Mouse (Mus musculus): Measurements from ENCODE around the gene Ophn1. TPM values are rescaled to one million over a fixed set of nuclear protein-coding genes. Genes with fewer than 3 reads are reported as not detected.

Gene Ophn1
- polyA plus RNA-seq, 1 experiment from 2014 or later, result 16.0 TPM

- 73% methylated on average over 2 of the region's 2 CpGs for WGBS
- no peak for ATAC-seq (ENCODE audit: low FRiP score, low TSS enrichment)
- H3K4me2 ChIP-seq (replicated peaks; ENCODE audit: low read depth, low read length), result no peak overlapping the region
Measured at GRCm38 (mm10) chrX:98881983-98882382, 8.8 kb downstream of the Ophn1 start.

GRCm38 (mm10) chrX:98881085-98881484, 9.7 kb downstream of the Ophn1 start:
- H3K9ac ChIP-seq (replicated peaks; ENCODE audit: low read length), result no peak overlapping the region
- H3K4me1 ChIP-seq (ENCODE audit: insufficient read depth, low read length), result no peaks in the 10 kb centered on the region
- H3K36me3 ChIP-seq (ENCODE audit: insufficient read depth, low read length), result no peaks in the 10 kb centered on the region
- H3K4me2 ChIP-seq (replicated peaks; ENCODE audit: low read depth, low read length), result no peak overlapping the region
- no peak for ATAC-seq (ENCODE audit: low FRiP score, low TSS enrichment)
- peaks cover 15% of the 10 kb centered on the region; the same call in 1 of the 2 replicates for H3K27me3 ChIP-seq (ENCODE audit: insufficient read depth, low read length)
- H3K9me3 ChIP-seq (ENCODE audit: low read length), result no peaks in the 10 kb centered on the region
- no peak overlapping the region for H3K4me3 ChIP-seq (ENCODE audit: low read length)
- no peak overlapping the region for H3K27ac ChIP-seq (ENCODE audit: low read length)
- WGBS, result 87% methylated on average over 2 of the region's 2 CpGs

More at GRCm38 (mm10) chrX:98881983-98882382, 8.8 kb downstream of the Ophn1 start:
- H3K9ac ChIP-seq (replicated peaks; ENCODE audit: low read length), result no peak overlapping the region
- H3K9me3 ChIP-seq (ENCODE audit: low read length), result no peaks in the 10 kb centered on the region
- H3K27ac ChIP-seq (ENCODE audit: low read length), result no peak overlapping the region
- H3K36me3 ChIP-seq (ENCODE audit: insufficient read depth, low read length), result no peaks in the 10 kb centered on the region
- no peaks in the 10 kb centered on the region for H3K4me1 ChIP-seq (ENCODE audit: insufficient read depth, low read length)
- no peak overlapping the region for H3K4me3 ChIP-seq (ENCODE audit: low read length)
- peaks cover 17% of the 10 kb centered on the region; the same call in 1 of the 2 replicates for H3K27me3 ChIP-seq (ENCODE audit: insufficient read depth, low read length)

GRCm38 (mm10) chrX:98880314-98880713, 10.5 kb downstream of the Ophn1 start:
- Histone ChIP-seq H3K9ac (replicated peaks; ENCODE audit: low read length) (no peak overlapping the region), H3K4me2 (replicated peaks; ENCODE audit: low read depth, low read length) (no peak overlapping the region), H3K9me3 (ENCODE audit: low read length) (no peaks in the 10 kb centered on the region), H3K4me3 (ENCODE audit: low read length) (no peak overlapping the region), H3K4me1 (ENCODE audit: insufficient read depth, low read length) (no peaks in the 10 kb centered on the region), H3K27ac (ENCODE audit: low read length) (no peak overlapping the region), H3K27me3 (ENCODE audit: insufficient read depth, low read length) (peaks cover 15% of the 10 kb centered on the region; the same call in 1 of the 2 replicates), H3K36me3 (ENCODE audit: insufficient read depth, low read length) (no peaks in the 10 kb centered on the region)
- WGBS, result 87% methylated on average over 6 of the region's 6 CpGs
- no peak for ATAC-seq (ENCODE audit: low FRiP score, low TSS enrichment)

GRCm38 (mm10) chrX:98875144-98875543, 15.7 kb downstream of the Ophn1 start:
- H3K27me3 ChIP-seq (ENCODE audit: insufficient read depth, low read length), result peaks cover 10% of the 10 kb centered on the region
- no peak overlapping the region for H3K4me2 ChIP-seq (replicated peaks; ENCODE audit: low read depth, low read length)
- no peak overlapping the region for H3K9ac ChIP-seq (replicated peaks; ENCODE audit: low read length)
- no peaks in the 10 kb centered on the region for H3K36me3 ChIP-seq (ENCODE audit: insufficient read depth, low read length)
- H3K9me3 ChIP-seq (ENCODE audit: low read length), result no peaks in the 10 kb centered on the region
- no peak overlapping the region for H3K4me3 ChIP-seq (ENCODE audit: low read length)
- H3K4me1 ChIP-seq (ENCODE audit: insufficient read depth, low read length), result no peaks in the 10 kb centered on the region
- H3K27ac ChIP-seq (ENCODE audit: low read length), result no peak overlapping the region
- WGBS, result 76% methylated on average over 6 of the region's 6 CpGs
- no peak for ATAC-seq (ENCODE audit: low FRiP score, low TSS enrichment)

- no peak overlapping the region for H3K27ac ChIP-seq (ENCODE audit: low read length)
- no peaks in the 10 kb centered on the region for H3K36me3 ChIP-seq (ENCODE audit: insufficient read depth, low read length)
- H3K4me1 ChIP-seq (ENCODE audit: insufficient read depth, low read length), result no peaks in the 10 kb centered on the region
- no peak overlapping the region for H3K4me3 ChIP-seq (ENCODE audit: low read length)
- H3K4me2 ChIP-seq (replicated peaks; ENCODE audit: low read depth, low read length), result no peak overlapping the region
- WGBS, result 94% methylated on average over 5 of the region's 5 CpGs
- no peak overlapping the region for H3K9ac ChIP-seq (replicated peaks; ENCODE audit: low read length)
- no peaks in the 10 kb centered on the region for H3K9me3 ChIP-seq (ENCODE audit: low read length)
- H3K27me3 ChIP-seq (ENCODE audit: insufficient read depth, low read length), result peaks cover 10% of the 10 kb centered on the region
- no peak for ATAC-seq (ENCODE audit: low FRiP score, low TSS enrichment)
Measured at GRCm38 (mm10) chrX:98874086-98874485, 16.7 kb downstream of the Ophn1 start.

GRCm38 (mm10) chrX:98872064-98872463, 18.8 kb downstream of the Ophn1 start:
- no peaks in the 10 kb centered on the region for H3K4me1 ChIP-seq (ENCODE audit: insufficient read depth, low read length)
- ATAC-seq (ENCODE audit: low FRiP score, low TSS enrichment), result no peak
- H3K27me3 ChIP-seq (ENCODE audit: insufficient read depth, low read length), result peaks cover 10% of the 10 kb centered on the region
- no peaks in the 10 kb centered on the region for H3K9me3 ChIP-seq (ENCODE audit: low read length)
- WGBS, result 71% methylated on average over 1 of the region's 1 CpGs
- H3K27ac ChIP-seq (ENCODE audit: low read length), result no peak overlapping the region
- H3K4me3 ChIP-seq (ENCODE audit: low read length), result no peak overlapping the region
- H3K9ac ChIP-seq (replicated peaks; ENCODE audit: low read length), result no peak overlapping the region
- H3K4me2 ChIP-seq (replicated peaks; ENCODE audit: low read depth, low read length), result no peak overlapping the region
- no peaks in the 10 kb centered on the region for H3K36me3 ChIP-seq (ENCODE audit: insufficient read depth, low read length)

GRCm38 (mm10) chrX:98870541-98870940, 20.3 kb downstream of the Ophn1 start:
- Histone ChIP-seq H3K9me3 (ENCODE audit: low read length) (no peaks in the 10 kb centered on the region), H3K9ac (replicated peaks; ENCODE audit: low read length) (no peak overlapping the region), H3K27ac (ENCODE audit: low read length) (no peak overlapping the region), H3K4me3 (ENCODE audit: low read length) (no peak overlapping the region), H3K4me2 (replicated peaks; ENCODE audit: low read depth, low read length) (no peak overlapping the region), H3K36me3 (ENCODE audit: insufficient read depth, low read length) (no peaks in the 10 kb centered on the region), H3K27me3 (ENCODE audit: insufficient read depth, low read length) (peaks cover 14% of the 10 kb centered on the region), H3K4me1 (ENCODE audit: insufficient read depth, low read length) (no peaks in the 10 kb centered on the region)
- no peak for ATAC-seq (ENCODE audit: low FRiP score, low TSS enrichment)
- WGBS, result 73% methylated on average over 1 of the region's 1 CpGs

- H3K4me2 ChIP-seq (replicated peaks; ENCODE audit: low read depth, low read length), result no peak overlapping the region
- H3K4me1 ChIP-seq (ENCODE audit: insufficient read depth, low read length), result no peaks in the 10 kb centered on the region
- no peak overlapping the region for H3K4me3 ChIP-seq (ENCODE audit: low read length)
- H3K27me3 ChIP-seq (ENCODE audit: insufficient read depth, low read length), result peaks cover 11% of the 10 kb centered on the region
- ATAC-seq (ENCODE audit: low FRiP score, low TSS enrichment), result no peak
- H3K27ac ChIP-seq (ENCODE audit: low read length), result no peak overlapping the region
- no peaks in the 10 kb centered on the region for H3K9me3 ChIP-seq (ENCODE audit: low read length)
- 73% methylated on average over 2 of the region's 2 CpGs for WGBS
- no peak overlapping the region for H3K9ac ChIP-seq (replicated peaks; ENCODE audit: low read length)
- H3K36me3 ChIP-seq (ENCODE audit: insufficient read depth, low read length), result no peaks in the 10 kb centered on the region
Measured at GRCm38 (mm10) chrX:98869735-98870134, 21.1 kb downstream of the Ophn1 start.

- H3K9me3 ChIP-seq (ENCODE audit: low read length), result no peaks in the 10 kb centered on the region
- no peak overlapping the region for H3K4me2 ChIP-seq (replicated peaks; ENCODE audit: low read depth, low read length)
- no peak overlapping the region for H3K4me3 ChIP-seq (ENCODE audit: low read length)
- WGBS, result 82% methylated on average over 5 of the region's 5 CpGs
- peaks cover 5% of the 10 kb centered on the region; the same call in 1 of the 2 replicates for H3K27me3 ChIP-seq (ENCODE audit: insufficient read depth, low read length)
- no peak for ATAC-seq (ENCODE audit: low FRiP score, low TSS enrichment)
- H3K27ac ChIP-seq (ENCODE audit: low read length), result no peak overlapping the region
- H3K4me1 ChIP-seq (ENCODE audit: insufficient read depth, low read length), result no peaks in the 10 kb centered on the region
- no peaks in the 10 kb centered on the region for H3K36me3 ChIP-seq (ENCODE audit: insufficient read depth, low read length)
- H3K9ac ChIP-seq (replicated peaks; ENCODE audit: low read length), result no peak overlapping the region
Measured at GRCm38 (mm10) chrX:98869165-98869564, 21.7 kb downstream of the Ophn1 start.

- H3K36me3 ChIP-seq (ENCODE audit: insufficient read depth, low read length), result no peaks in the 10 kb centered on the region
- H3K4me2 ChIP-seq (replicated peaks; ENCODE audit: low read depth, low read length), result no peak overlapping the region
- no peak for ATAC-seq (ENCODE audit: low FRiP score, low TSS enrichment)
- no peak overlapping the region for H3K9ac ChIP-seq (replicated peaks; ENCODE audit: low read length)
- H3K27me3 ChIP-seq (ENCODE audit: insufficient read depth, low read length), result no peaks in the 10 kb centered on the region; the same call in 1 of the 2 replicates
- H3K27ac ChIP-seq (ENCODE audit: low read length), result no peak overlapping the region
- 46% methylated on average over 5 of the region's 5 CpGs for WGBS
- H3K4me1 ChIP-seq (ENCODE audit: insufficient read depth, low read length), result no peaks in the 10 kb centered on the region
- no peak overlapping the region for H3K4me3 ChIP-seq (ENCODE audit: low read length)
- no peaks in the 10 kb centered on the region for H3K9me3 ChIP-seq (ENCODE audit: low read length)
Measured at GRCm38 (mm10) chrX:98860167-98860566, 30.7 kb downstream of the Ophn1 start.
